Mouse (Mus musculus) testis, adult 2 months (tissue): ENCODE measurements around the gene Nxf2.

Source experiments
- CTCF ChIP-seq: fragments of 200-500 bp; IDR thresholded peaks from 2 replicates; pipeline ENCODE4 v1.5.1; 2012; ENCODE audit warnings: low read depth, mild to moderate bottlenecking, inconsistent platforms, low read length, moderate library complexity; ENCODE audit not compliant: control insufficient read depth, insufficient read depth, insufficient replicate concordance
- POLR2A ChIP-seq: fragments of 200-500 bp; IDR thresholded peaks from 2 replicates; pipeline ENCODE4 v1.6.1; 2012; ENCODE audit warnings: low read depth, mild to moderate bottlenecking, inconsistent platforms, low read length, moderate library complexity; ENCODE audit not compliant: control insufficient read depth

DNA sequence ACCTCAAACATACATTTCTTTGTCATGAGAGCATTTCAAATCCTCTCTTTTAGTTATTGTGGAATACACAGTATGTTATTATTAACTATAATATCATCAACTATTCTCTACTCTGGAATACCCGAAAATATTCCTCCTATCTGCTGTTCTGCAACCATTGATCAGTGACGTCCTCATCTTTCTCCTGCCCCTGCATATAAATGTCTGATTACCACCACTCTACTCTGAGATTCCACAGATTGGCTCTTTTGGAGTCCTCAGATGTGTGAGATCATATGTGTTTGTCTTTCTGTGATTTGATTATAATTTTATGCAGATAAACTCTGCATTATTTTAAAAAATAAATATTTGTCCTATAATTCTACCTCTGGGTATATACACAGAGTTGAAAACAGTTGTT lies 48.8 kb downstream of the Nxf2 start:
- TF ChIP-seq CTCF (no peak), POLR2A (no peak)
